Mouse (Mus musculus): ENCODE results near the gene Nde1.

Nde1 gene

DNA sequence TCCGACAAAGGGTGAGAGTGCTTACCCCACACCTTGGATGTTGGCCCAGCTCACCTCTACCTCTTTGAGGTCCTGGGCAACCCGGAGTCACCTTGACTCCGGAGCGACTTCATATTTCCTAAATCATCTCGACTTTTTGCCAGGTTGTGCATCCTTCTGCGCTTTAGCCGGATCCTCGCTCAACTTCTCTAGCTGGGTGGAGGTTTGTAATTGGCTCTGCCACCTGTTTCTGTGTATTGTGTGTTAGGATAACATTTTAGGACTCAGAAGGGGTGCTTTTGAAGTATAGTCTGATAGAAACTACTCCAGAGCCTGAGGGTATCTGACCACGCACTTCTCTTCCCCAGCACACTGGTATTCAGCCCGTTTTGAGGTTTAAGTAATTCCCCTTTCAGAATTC lies 656 bp downstream of the Nde1 start:
- DNase-seq (ENCODE audit: low spot score in 2 of 2) = no peak

DNA sequence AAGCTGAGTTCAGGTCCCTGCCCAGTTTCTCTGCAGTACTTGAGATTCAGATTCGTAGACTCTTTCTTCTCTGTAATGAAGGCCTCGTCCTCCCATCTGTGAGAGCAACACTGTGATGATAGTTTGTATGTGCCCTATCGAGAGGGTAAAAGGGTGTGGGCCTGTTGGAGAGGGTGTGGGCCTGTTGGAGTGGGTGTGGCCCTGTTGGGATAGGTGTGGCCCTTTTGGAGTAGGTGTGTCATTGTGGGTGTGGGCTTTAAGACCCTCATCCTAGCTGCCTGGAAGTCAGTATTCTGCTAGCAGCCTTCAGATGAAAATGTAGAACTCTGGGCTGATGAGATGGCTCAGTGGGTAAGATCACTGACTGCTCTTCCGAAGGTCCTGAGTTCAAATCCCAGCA lies 3.4 kb downstream of the Nde1 start:
- no peak for DNase-seq (ENCODE audit: low spot score in 2 of 2)

GRCm38 (mm10) chr16:14169706-14170105 lies 6.6 kb downstream of the Nde1 start:
- DNase-seq (ENCODE audit: low spot score in 2 of 2) = no peak

DNA sequence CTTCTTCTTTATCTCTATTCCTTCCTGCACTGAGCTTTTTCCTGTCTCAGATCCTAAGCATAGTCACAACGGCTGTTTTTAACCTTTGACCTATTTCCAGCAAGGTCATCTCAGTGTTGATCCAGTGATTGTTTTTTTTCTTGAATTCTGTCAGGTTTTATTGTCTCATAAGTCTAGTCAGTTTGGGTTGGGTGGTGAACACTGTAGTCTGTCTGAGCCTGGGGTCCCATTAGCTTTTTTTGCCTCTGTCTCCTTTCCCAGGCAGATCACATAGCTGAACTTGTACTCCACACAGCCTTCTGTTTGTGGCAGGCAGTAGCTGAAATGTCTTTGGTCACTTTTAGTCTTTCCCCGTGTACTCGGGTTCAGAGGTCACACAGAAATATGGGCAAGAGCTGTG lies 15.0 kb downstream of the Nde1 start:
- no peak for DNase-seq (ENCODE audit: low spot score in 2 of 2)

DNA sequence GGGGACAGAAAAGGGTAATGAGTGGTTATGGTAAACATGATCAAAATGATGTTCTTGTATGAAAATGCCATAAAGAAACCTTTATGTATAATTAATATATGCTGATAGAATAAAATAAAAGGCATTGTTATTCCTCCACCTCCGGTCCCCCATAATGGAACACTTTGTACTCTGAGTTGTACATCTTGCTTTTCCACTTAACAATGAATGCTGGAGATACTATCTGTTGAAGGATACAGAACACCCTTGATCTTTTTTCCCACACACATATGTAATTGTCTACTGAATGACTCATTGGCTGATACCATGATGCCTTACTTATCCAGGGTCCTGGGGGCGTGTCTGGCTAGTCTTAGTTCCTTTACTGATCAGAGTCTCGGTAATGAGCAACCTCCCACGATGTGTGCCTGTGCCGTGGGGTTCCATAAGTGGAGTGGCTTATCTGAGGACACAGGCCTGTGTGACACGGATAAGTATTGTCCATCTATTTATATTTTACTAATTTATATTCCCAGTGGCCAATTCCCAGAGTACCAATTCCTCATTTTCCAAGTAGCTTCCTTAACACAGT lies 17.2 kb downstream of the Nde1 start:
- DNase-seq (ENCODE audit: low spot score in 2 of 2) = no peak

DNA sequence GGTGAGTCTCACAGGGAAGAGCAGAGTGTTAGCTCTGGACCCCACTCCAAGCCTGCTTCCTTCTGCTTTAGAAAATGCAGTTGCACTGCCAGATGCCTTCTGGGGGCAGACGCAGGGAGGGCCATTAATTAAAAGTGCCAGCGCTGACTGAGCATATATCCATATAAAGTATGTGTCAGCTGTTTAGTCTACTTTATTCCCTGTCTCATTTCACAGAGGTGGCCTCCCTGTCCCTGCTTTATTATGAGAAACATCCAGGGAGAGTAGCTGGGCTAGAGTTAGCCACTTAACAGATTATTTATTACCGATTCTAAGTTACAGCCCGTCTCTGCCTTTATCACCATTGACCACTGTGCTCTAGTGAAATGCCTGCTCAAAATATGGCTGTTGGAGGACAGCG lies 19.3 kb downstream of the Nde1 start:
- no peak for DNase-seq (ENCODE audit: low spot score in 2 of 2)

GRCm38 (mm10) chr16:14183856-14184255 lies 20.8 kb downstream of the Nde1 start:
- peak in 1 of 2 experiments; percentile 19 for DNase-seq (ENCODE audit: low spot score in 2 of 2)

- no peak for DNase-seq (ENCODE audit: low spot score in 2 of 2)
These were observed 22.4 kb downstream of the Nde1 start for GRCm38 (mm10) chr16:14185516-14185915.

GRCm38 (mm10) chr16:14194164-14194950 lies 31.3 kb downstream of the Nde1 start:
- DNase-seq (ENCODE audit: low spot score in 2 of 2) = no peak

DNA sequence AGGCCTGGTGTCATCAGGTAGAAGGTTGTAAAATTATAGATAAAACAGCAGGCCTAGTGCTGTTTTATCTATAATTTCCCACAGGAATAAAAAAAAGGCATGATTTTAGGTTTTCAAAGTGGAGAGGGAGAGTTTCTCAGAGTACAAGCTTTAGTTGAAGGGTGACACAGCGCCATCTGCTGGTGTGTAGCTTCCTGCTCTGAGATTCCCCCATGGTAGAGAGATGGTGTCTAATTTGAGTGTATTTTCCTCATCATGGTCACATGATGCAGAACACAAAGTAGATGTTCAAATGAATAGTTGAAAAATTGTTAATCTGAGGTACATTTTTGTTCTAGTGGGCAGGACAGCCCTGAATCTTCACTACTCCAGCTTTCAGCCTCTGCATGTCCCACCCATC lies 32.4 kb downstream of the Nde1 start:
- peak; percentile 57 to 66 for DNase-seq (ENCODE audit: low spot score in 2 of 2)

GRCm38 (mm10) chr16:14198798-14199197 lies 35.7 kb downstream of the Nde1 start:
- DNase-seq (ENCODE audit: low spot score in 2 of 2) = no peak

DNA sequence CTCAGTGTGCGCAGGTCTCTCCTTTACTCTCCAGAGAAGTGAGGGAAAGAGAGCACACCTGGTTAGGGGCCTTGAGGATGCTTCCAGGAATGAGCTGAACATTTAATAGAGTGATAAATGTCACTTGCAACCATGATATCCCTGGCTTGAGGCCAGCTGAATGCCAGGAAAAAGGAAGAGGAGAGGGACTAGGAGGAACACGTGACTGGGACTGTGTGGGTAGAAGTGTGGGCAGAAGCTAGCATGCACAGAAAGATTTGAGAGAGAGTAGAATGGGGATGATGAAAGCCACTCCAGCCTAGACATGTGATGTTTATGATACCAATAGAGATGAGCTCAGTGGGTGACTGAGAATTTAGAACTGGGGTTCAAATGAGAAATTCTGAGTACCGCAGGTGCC lies 52.1 kb downstream of the Nde1 start:
- peak; percentile 41 for DNase-seq (ENCODE audit: low spot score in 2 of 2)

DNA sequence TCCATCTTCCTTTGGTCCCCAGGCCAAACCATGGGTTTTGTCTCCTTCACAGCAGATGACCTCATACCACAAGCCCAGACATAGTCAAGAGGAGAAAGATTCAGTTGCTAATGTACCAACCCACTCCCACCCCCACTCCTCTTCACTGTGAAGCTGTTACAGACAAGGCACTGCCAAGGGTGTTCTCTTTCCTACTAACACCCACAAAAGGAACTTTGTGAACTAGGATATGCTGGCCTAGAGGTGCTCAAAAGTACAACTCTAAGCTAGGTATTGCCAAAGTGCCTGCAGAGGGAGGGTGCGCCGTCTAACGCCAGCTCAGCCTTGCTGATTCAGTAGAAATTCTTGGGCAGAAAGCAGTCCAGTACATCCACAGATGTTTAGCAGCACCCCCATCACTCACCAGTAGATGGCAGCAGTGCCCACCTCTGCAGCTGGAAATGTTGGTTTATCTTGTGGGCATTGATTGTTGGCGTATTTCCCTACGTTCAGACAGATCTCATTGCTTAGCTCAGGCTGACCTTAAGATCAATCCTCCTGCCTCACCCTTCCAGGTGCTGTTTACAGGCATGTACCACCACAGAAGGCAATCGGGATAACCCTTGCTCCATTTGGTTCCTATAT lies 74.1 kb downstream of the Nde1 start:
- DNase-seq (ENCODE audit: low spot score in 2 of 2) = peak; percentile 71 to 80

DNA sequence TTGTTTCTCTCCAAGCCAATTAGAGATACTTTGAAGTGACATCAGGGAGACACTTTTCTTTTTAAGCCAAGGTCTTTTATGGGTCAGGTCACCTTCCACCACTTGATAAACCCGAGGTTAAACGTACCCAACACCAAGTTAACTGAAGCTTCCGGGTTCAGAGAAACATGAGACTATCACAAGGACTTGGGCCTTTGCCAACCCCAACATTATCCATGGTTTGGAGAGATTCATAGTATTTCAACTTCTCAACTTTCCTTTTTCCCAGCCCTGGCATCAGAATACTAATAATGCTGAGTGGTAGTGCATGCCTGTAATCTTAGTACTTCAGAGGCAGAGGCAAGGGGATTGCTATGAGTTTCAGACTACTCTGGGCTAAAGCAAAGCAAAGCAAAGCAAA lies 79.0 kb downstream of the Nde1 start:
- no peak for DNase-seq (ENCODE audit: low spot score in 2 of 2)

Data from frontal cortex, postnatal 36 days (tissue).